Mouse (Mus musculus) embryonic fibroblast, embryonic 13.5 days (primary cell): ENCODE data around the gene Dhfr.

Experiments used
- CTCF ChIP-seq: IDR thresholded peaks from 2 replicates; pipeline ENCODE4 v1.5.1; 2011; ENCODE audit warnings: mild to moderate bottlenecking, control low read depth, low read length, moderate library complexity, borderline replicate concordance; ENCODE audit not compliant: insufficient read depth
- POLR2A ChIP-seq: IDR thresholded peaks from 2 replicates; pipeline ENCODE4 v1.6.1; 2011; ENCODE audit warnings: low read depth, mild to moderate bottlenecking, control low read depth, low read length, moderate library complexity

DNA sequence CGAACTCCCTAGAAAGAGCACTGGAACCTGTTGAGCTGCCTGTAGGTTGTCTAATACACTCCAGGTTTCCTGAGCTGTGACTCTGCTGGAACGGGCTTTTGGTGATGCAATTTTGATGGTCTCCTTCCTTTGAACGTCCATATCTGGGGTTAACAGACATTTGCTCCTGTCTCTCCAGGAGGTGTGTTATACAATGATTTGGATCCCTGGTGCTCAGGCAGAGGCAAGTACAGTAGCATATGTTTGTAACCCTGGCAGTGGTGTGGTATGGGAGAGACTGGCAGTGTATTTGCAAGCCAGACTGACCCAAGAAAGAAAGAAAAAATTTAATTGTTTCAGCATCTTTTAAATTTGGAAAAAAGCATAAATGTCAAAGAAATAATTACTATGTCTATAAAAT, 32.8 kb downstream of the Dhfr start:
- no peak for TF ChIP-seq CTCF
- TF ChIP-seq POLR2A: no peak
